Mouse (Mus musculus) T-helper 1 cell (primary cell): ENCODE results near the gene Carnmt1.

ENCODE experiments used
- in situ Hi-C: fragments of 300-600 bp; cut with MboI, MseI; formaldehyde crosslinking; loops from one replicate; pipeline ENCODE4 v1.15.1; 2025; ENCODE audit warnings: high pct_unique_total_duplicates

Gene Carnmt1

DNA sequence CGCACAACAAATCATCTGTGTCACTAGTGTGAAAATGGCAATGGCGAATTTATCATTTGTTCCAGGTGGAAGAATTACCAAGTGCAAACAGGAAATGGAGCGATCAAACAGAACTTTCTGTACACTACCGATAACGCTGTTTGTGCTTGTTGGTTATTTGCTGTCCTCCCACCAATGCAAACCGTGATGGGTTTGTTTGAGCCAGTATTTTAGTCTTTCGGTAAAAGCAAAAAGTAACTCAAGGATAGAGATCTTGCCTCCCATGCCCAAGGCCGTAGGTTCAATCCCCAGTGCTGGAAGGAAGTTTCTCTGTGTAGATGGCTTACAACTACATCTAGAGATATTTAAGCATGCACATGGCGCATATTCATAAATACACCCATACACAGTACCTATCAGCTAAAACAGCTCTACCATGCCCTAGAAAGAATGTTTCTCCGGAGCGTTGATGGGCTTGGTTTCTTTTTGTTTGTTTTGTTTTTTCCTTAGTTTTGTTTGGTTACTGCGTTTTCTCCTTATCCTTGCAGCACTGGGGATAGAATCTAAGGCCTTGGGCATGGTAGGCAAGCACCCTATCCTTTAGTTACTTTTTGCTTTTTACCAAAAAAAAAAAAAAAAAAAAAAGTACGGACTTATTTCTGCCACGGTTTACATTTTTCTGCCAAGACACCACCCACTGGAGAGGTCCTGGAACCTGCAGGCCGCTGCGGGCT, 41.7 kb downstream of the Carnmt1 start:
- in situ Hi-C loops, result loop anchor here (5.0 to 10.0 kb wide), 2 partner anchors 45 to 122 kb away; no protein-coding TSS in a partner anchor

DNA sequence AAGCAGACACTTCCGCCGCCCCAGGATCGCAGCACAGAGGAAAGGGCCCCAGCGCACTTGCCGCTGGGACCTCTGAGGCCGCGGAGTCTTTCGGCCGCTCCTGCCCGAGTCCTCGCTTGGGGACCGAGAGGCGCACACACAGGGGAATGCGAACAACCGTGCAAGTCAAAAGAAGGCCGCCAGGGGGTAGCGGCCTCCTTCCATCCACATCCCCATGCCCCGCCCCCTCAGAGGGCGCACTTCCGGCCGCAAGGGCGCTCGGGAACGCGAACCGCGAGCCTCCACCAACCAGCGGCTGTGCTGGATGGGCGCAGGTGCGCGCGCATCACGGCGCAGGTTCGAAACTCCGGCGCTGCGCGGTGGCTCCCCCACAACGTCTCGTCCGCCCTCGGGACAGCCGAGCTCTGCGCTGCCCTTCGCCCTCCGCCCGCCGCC, 42.3 kb downstream of the Carnmt1 start, which contains the start of gene D030056L22Rik:
D030056L22Rik (plus strand) TSS at position 328 of the 435 bp plus-strand sequence.
- in situ Hi-C loops, result loop anchor here (5.0 to 10.0 kb wide), 2 partner anchors 46 to 122 kb away; no protein-coding TSS in a partner anchor

DNA sequence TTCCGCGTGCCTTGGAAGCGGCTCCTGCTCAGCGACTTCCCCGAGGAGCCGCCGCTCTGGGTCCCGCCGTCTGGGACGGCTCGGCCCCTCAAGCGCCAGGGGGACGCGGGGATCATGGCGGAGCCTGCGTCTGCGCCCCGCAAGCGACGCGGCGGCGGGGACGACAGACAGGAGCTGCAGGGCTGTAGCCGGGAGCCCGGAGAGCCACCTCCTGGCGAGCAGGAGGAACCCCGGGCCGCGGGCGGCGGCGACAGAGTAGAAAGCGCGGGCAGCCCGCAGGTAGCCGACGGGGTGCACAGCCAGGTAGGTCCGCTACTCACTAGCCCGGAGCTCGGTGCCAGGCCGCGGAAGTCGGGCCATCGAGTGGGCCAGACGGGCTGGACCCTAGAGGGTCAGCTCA, 42.8 kb downstream of the Carnmt1 start:
- in situ Hi-C loops, result loop anchor here (5.0 to 10.0 kb wide), 2 partner anchors 46 to 121 kb away; no protein-coding TSS in a partner anchor

DNA sequence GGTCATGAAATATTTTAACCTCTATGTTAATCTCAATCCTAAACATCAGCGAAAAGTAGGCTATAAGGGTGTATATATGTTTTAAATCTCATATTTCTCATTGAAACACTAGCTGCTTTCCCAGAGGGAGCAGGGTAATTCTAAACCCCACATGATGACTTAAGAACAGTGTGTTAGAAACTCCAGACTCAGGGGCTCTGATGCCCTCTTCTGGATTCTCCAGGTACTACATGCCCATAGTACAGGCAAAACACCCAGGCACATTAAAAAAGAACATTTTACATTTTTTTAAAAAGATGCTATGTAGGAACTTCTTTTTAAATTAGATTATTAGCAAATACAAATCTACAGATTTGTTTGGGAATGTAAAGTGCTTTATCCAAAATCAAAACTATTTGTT, 45.8 kb downstream of the Carnmt1 start:
- in situ Hi-C loops, result loop anchor here (10.0 kb wide), 1 partner anchor 118 kb away; no protein-coding TSS in a partner anchor

GRCm38 (mm10) chr19:18720337-18720736, 49.8 kb downstream of the Carnmt1 start:
- in situ Hi-C loops, result no loop called here

- in situ Hi-C loops, result loop anchor here (25.0 kb wide), 1 partner anchor 1338 kb away; the partner anchor contains the start of gene Rfk
Measured at GRCm38 (mm10) chr19:18725186-18725585, 54.6 kb downstream of the Carnmt1 start.

- in situ Hi-C loops, result loop anchor here (25.0 kb wide), 1 partner anchor 1343 kb away; the partner anchor contains the start of gene Rfk
Measured at GRCm38 (mm10) chr19:18730255-18730654, 59.7 kb downstream of the Carnmt1 start.

DNA sequence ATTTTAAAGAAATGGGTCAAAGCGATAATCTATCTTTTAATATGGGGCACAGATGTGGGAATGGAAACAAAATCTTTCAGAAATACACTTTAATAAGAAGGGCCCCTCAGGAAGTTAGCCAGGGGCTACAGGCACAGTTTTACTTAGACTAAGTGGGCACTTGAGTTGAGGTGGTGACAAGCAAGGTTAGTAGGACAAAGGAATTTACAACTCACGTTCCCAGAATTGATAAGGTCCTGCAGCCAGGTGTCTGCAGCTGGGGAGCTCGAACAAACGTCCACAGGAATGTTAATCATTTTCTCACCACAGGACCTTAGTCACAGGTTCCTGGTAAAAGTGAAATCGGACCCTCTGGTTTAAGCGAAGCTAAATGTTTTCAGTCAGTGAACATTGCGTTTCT, 60.5 kb downstream of the Carnmt1 start:
- in situ Hi-C loops, result loop anchor here (25.0 kb wide), 1 partner anchor 1344 kb away; the partner anchor contains the start of gene Rfk

- in situ Hi-C loops, result loop anchor here (25.0 kb wide), 1 partner anchor 1349 kb away; the partner anchor contains the start of gene Rfk
Measured at GRCm38 (mm10) chr19:18735901-18736300, 65.3 kb downstream of the Carnmt1 start.

GRCm38 (mm10) chr19:18739146-18739545, 68.6 kb downstream of the Carnmt1 start:
- in situ Hi-C loops, result loop anchor here (25.0 kb wide), 1 partner anchor 1352 kb away; the partner anchor contains the start of gene Rfk

DNA sequence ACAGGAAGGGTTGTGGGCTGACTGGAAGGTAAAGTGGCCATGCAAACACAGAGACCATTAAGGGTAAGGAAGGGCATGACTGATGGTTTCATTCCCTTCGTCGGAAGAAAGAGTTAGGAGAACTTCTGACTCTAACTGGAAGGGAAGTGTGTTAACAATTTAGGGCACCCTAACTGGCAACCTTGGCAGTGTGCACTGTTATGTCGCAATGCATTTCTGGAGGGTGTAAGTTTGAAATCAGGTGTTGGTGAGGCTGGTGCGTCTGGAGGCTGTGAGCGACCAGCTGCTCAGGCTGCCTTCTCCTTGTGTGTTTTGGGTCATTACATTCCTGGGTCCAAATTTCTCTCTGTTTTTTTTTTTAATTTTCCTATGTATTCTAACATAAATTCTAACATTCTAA, 73.4 kb downstream of the Carnmt1 start:
- in situ Hi-C loops, result loop anchor here (25.0 kb wide), 1 partner anchor 1357 kb away; the partner anchor contains the start of gene Rfk

- in situ Hi-C loops, result loop anchor here (5.0 to 25.0 kb wide), 2 partner anchors 1359 to 1484 kb away; partner anchors contain the start of gene Rfk
Measured at GRCm38 (mm10) chr19:18746576-18747340, 76.2 kb downstream of the Carnmt1 start.

GRCm38 (mm10) chr19:18747379-18747778, 76.8 kb downstream of the Carnmt1 start:
- in situ Hi-C loops, result loop anchor here (5.0 to 25.0 kb wide), 2 partner anchors 1360 to 1485 kb away; partner anchors contain the start of gene Rfk

DNA sequence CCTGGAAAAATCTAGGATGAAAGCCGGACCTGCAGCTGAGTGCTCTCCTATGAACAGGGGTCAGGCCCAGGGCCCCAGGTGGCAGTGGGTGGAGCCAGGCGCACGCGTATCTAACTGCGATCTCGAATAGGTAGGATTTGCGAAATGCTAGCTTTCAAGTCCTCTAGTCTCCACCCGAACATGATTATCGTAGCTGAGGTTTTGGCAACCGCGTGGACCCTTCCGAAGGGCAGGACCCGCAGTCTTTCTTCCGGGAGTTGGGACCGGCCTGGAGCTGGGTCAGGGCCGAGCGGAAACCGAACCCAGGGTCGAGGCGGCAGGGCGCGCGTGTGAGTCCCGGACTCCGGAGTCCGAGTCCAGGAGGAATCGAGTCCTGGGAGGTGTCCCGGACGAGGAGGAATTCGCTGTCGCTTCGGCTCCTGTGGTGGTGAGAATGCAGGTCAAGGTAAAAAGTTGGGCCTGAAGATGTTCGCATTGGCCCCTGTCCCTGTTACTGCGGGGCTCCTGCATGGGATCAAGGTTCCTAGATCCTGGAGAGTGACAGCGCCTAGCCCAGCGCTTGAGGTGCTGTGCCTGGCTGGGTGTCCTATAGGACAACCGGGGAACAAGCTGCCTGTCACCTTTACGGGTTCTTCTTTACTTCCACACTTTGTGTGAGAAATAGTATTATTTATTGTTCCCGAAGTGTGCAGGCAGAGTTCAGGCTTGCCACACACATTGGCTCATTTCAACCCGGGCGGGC, 79.2 kb downstream of the Carnmt1 start, which contains the start of gene Trpm6:
Trpm6 (plus strand) TSS at position 386 of the 742 bp plus-strand sequence.
- in situ Hi-C loops, result loop anchor here (5.0 to 25.0 kb wide), 2 partner anchors 1362 to 1487 kb away; partner anchors contain the start of gene Rfk
